8 mouse cellular contexts compared by ENCODE assay signal in genomic region chr3:139076059-139076455, GRCm38 (mm10). TPM values are rescaled to one million over a fixed set of nuclear protein-coding genes. Genes with fewer than 3 reads are reported as not detected.
DNase-seq lines count a peak whose midpoint lies in the region; ATAC-seq and TF ChIP-seq lines count a peak whose summit lies in the region.

No protein-coding gene starts in this region.

- 14% methylated on average over 7 of the region's 7 CpGs for WGBS in forebrain, embryonic 11.5 days
- WGBS in limb, embryonic 15.5 days = 7% methylated on average over 7 of the region's 7 CpGs
- 4% methylated on average over 7 of the region's 7 CpGs for whole genome bisulfite sequencing in stomach, embryonic 15.5 days

- no peaks in the 10 kb centered on the region for H3K4me1 ChIP-seq in ES-Bruce4 (ENCODE audit: control insufficient read depth, insufficient read depth, low read length)
- peaks cover 4% of the 10 kb centered on the region; the same call in 1 of the 2 replicates for H3K4me1 ChIP-seq in forebrain, embryonic 11.5 days (replicated peaks; ENCODE audit: control insufficient read depth, insufficient read depth, low read length)
- H3K4me1 ChIP-seq in limb, embryonic 15.5 days = peaks cover 17% of the 10 kb centered on the region
- peaks cover 8% of the 10 kb centered on the region for H3K4me1 ChIP-seq in stomach, embryonic 15.5 days

- TF ChIP-seq EP300 in ES-Bruce4 (IDR thresholded peaks at IDR 0.05; ENCODE audit: insufficient read depth, low read depth, low read length) = no peak

- H3K27me3 ChIP-seq in ES-Bruce4 (ENCODE audit: control insufficient read depth, insufficient read depth, low read length, poor library complexity, severe bottlenecking) = no peaks in the 10 kb centered on the region; the same call in 1 of the 2 replicates
- no peaks in the 10 kb centered on the region for H3K27me3 ChIP-seq in forebrain, embryonic 11.5 days (ENCODE audit: control insufficient read depth, insufficient read depth, low read length)
- no peaks in the 10 kb centered on the region for H3K27me3 ChIP-seq in limb, embryonic 15.5 days
- no peaks in the 10 kb centered on the region for H3K27me3 ChIP-seq in stomach, embryonic 15.5 days (replicated peaks)

- peak overlapping the region; percentile 94 for H3K27ac ChIP-seq in gastrocnemius, adult 2 months
- no peak overlapping the region for H3K27ac ChIP-seq in ES-Bruce4 (ENCODE audit: insufficient read depth, low read length)
- no peak overlapping the region for H3K27ac ChIP-seq in forebrain, embryonic 11.5 days (ENCODE audit: low read depth, low read length)
- peak overlapping the region; percentile 92; the same call in 1 of the 2 replicates for H3K27ac ChIP-seq in limb, embryonic 15.5 days
- H3K27ac ChIP-seq in stomach, embryonic 15.5 days = peak overlapping the region; percentile 91; the same call in 1 of the 2 replicates

- TF ChIP-seq POLR2A in ES-Bruce4 (IDR thresholded peaks at IDR 0.05; ENCODE audit: insufficient read depth, low read length) = no peak

- no peak for ATAC-seq in forebrain, embryonic 11.5 days (replicated peaks; ENCODE audit: low FRiP score)
- no peak for ATAC-seq in limb, embryonic 15.5 days (ENCODE audit: insufficient number of reproducible peaks, low FRiP score, low TSS enrichment, low read depth)
- ATAC-seq in stomach, embryonic 15.5 days (ENCODE audit: insufficient read depth, low FRiP score, low read depth) = no peak
- ATAC-seq in granulocyte monocyte progenitor cell, adult 5-6 weeks (replicated peaks; ENCODE audit: poor library complexity, severe bottlenecking) = no peak

- TF ChIP-seq CTCF in gastrocnemius, adult 2 months (IDR thresholded peaks at IDR 0.05) = no peak
- no peak for TF ChIP-seq CTCF in ES-Bruce4 (IDR thresholded peaks at IDR 0.05; ENCODE audit: low read depth, low read length)

- DNase-seq in gastrocnemius, adult 2 months = no peak
- no peak for DNase-seq in gastrocnemius, postnatal 4 days (ENCODE audit: low spot score in 2 of 2)
- DNase-seq in forebrain, embryonic 11.5 days (ENCODE audit: low spot score) = no peak
- no peak for DNase-seq in urinary bladder, postnatal 14 days (ENCODE audit: low spot score)

- H3K9me3 ChIP-seq in ES-Bruce4 (replicated peaks; ENCODE audit: control insufficient read depth, insufficient read depth, low read length, poor library complexity, severe bottlenecking) = no peaks in the 10 kb centered on the region
- no peaks in the 10 kb centered on the region for H3K9me3 ChIP-seq in forebrain, embryonic 11.5 days (ENCODE audit: control insufficient read depth, low read length)
- no peaks in the 10 kb centered on the region for H3K9me3 ChIP-seq in limb, embryonic 15.5 days
- no peaks in the 10 kb centered on the region for H3K9me3 ChIP-seq in stomach, embryonic 15.5 days

- peak overlapping the region; percentile 83 for H3K9ac ChIP-seq in ES-Bruce4 (ENCODE audit: low read depth, poor library complexity, severe bottlenecking)
- H3K9ac ChIP-seq in forebrain, embryonic 11.5 days (ENCODE audit: low read length) = peak overlapping the region; percentile 81
- H3K9ac ChIP-seq in limb, embryonic 15.5 days = peak overlapping the region; percentile 85
- no peak overlapping the region for H3K9ac ChIP-seq in stomach, embryonic 15.5 days

- H3K4me2 ChIP-seq in forebrain, embryonic 11.5 days (ENCODE audit: low read depth, low read length, severe bottlenecking) = peak overlapping the region; percentile 80
- peak overlapping the region; percentile 94 for H3K4me2 ChIP-seq in limb, embryonic 15.5 days
- peak overlapping the region; percentile 93 for H3K4me2 ChIP-seq in stomach, embryonic 15.5 days

- H3K36me3 ChIP-seq in ES-Bruce4 (ENCODE audit: control insufficient read depth, insufficient read depth, low read length, poor library complexity, severe bottlenecking) = no peaks in the 10 kb centered on the region
- H3K36me3 ChIP-seq in forebrain, embryonic 11.5 days (ENCODE audit: control insufficient read depth, insufficient read depth, low read length) = no peaks in the 10 kb centered on the region
- no peaks in the 10 kb centered on the region for H3K36me3 ChIP-seq in limb, embryonic 15.5 days
- H3K36me3 ChIP-seq in stomach, embryonic 15.5 days = no peaks in the 10 kb centered on the region

- intact Hi-C loops in gastrocnemius, adult 2 months (cut with DNase I) = loop anchor here (5.0 kb wide), 1 partner anchor 131 kb away; the partner anchor contains the start of gene Stpg2

- peak overlapping the region; percentile 74 for H3K4me3 ChIP-seq in gastrocnemius, adult 2 months
- H3K4me3 ChIP-seq in ES-Bruce4 (ENCODE audit: low read depth, low read length) = peak overlapping the region; percentile 60
- peak overlapping the region; percentile 89 for H3K4me3 ChIP-seq in forebrain, embryonic 11.5 days (ENCODE audit: low read depth, low read length)
- peak overlapping the region; percentile 91 for H3K4me3 ChIP-seq in limb, embryonic 15.5 days
- H3K4me3 ChIP-seq in stomach, embryonic 15.5 days (replicated peaks) = peak overlapping the region; percentile 68

RNA-seq across cellular contexts. Expression of gene Rap1gds1, which starts 1.1 kb away (rescaled TPM):
- 10 to 100 TPM; 41.3 to 44.5 TPM for total RNA-seq in gastrocnemius, adult 2 months (2021)
- total RNA-seq in gastrocnemius, postnatal 4 days (2021) = 10 to 100 TPM; 33.7 to 41.3 TPM
- 43.9 and 48.6 TPM in 2 replicates for polyA plus RNA-seq in ES-Bruce4 (2011; ENCODE audit: insufficient read depth, insufficient read length, low read depth, missing spikeins)
- polyA plus RNA-seq in forebrain, embryonic 11.5 days (2014; fragmentation: Nextera tagmentation; extraction: Ambion mirVana) = 67.8 and 67.9 TPM in 2 replicates
- polyA plus RNA-seq in limb, embryonic 15.5 days (2015; fragmentation: Nextera tagmentation; extraction: Ambion mirVana) = 51.3 and 53.3 TPM in 2 replicates
- 51.1 and 54.0 TPM in 2 replicates for polyA plus RNA-seq in stomach, embryonic 15.5 days (2015; fragmentation: Nextera tagmentation; extraction: Ambion mirVana)
- 34.9 and 60.0 TPM in 2 replicates for total RNA-seq in granulocyte monocyte progenitor cell, adult 5-6 weeks (2014; fragmentation: Nextera tagmentation)
- 25.2 and 26.2 TPM in 2 replicates for total RNA-seq in granulocyte monocyte progenitor cell, adult 5-6 weeks (2017)

Comparison
In these comparisons a context has a peak if more than half of its experiments do, and no peak if none do; other contexts are left out.
1. H3K27ac ChIP-seq: peak in gastrocnemius, adult 2 months (single experiment), limb, embryonic 15.5 days (single experiment) and stomach, embryonic 15.5 days (single experiment); none in ES-Bruce4 (single experiment) and forebrain, embryonic 11.5 days (single experiment).
2. Peak in every context shown above with its lines, with median percentiles within 50 percentile points of each other: H3K4me3 ChIP-seq and H3K4me2 ChIP-seq.